Mouse (Mus musculus) small intestine, adult 2 months (tissue): ENCODE data around the gene Mprip.

Experiments used
- CTCF ChIP-seq: fragments of 200-500 bp; IDR thresholded peaks from 2 replicates; pipeline ENCODE4 v1.5.1; 2012; ENCODE audit warnings: low read depth, mild to moderate bottlenecking, control low read depth, inconsistent platforms, low read length, moderate library complexity, mixed read lengths; ENCODE audit not compliant: insufficient replicate concordance, insufficient read length; ENCODE audit errors: extremely low read depth
- POLR2A ChIP-seq: fragments of 200-500 bp; IDR thresholded peaks from 2 replicates; pipeline ENCODE4 v1.6.1; 2012; ENCODE audit warnings: low read depth, mild to moderate bottlenecking, control low read depth, inconsistent platforms, low read length, moderate library complexity

GRCm38 (mm10) chr11:59653547-59653946, 7.6 kb upstream of the Mprip start:
- no peak for TF ChIP-seq POLR2A
- TF ChIP-seq CTCF, result no peak
